Mouse (Mus musculus): ENCODE data around the gene Dgkg. TPM values are rescaled to one million over a fixed set of nuclear protein-coding genes. Genes with fewer than 3 reads are reported as not detected.

The Dgkg gene
- total and polyA plus RNA-seq, 2 experiments from 2014 or later, result 0.08 to 0.44 TPM

- TF ChIP-seq EP300 (IDR thresholded peaks at IDR 0.05; ENCODE audit: low read depth) (no peak), CTCF (IDR thresholded peaks at IDR 0.05; ENCODE audit: low read depth) (no peak)
- Histone ChIP-seq H3K4me2 (ENCODE audit: low read depth, low read length) (no peak overlapping the region), H3K27ac (ENCODE audit: low read depth) (peak overlapping the region; percentile 51; the same call in 1 of the 2 replicates), H3K9ac (replicated peaks; ENCODE audit: low read depth, low read length) (no peak overlapping the region), H3K9me3 (replicated peaks; ENCODE audit: control insufficient read depth, low read length) (no peaks in the 10 kb centered on the region), H3K27me3 (ENCODE audit: control insufficient read depth, insufficient read depth, low read length) (no peaks in the 10 kb centered on the region), H3K4me3 (ENCODE audit: low read depth, low read length) (no peak overlapping the region), H3K4me1 (ENCODE audit: control insufficient read depth, insufficient read depth) (peaks cover 21% of the 10 kb centered on the region), H3K36me3 (replicated peaks; ENCODE audit: control insufficient read depth, insufficient read depth, low read length) (no peaks in the 10 kb centered on the region)
- ATAC-seq (ENCODE audit: insufficient read depth, low read depth), result no peak
- 52% methylated on average over 5 of the region's 5 CpGs for WGBS
- no peak for DNase-seq (ENCODE audit: low spot score)
These were observed 153.0 kb downstream of the Dgkg start for GRCm38 (mm10) chr16:22504049-22504448.

GRCm38 (mm10) chr16:22503467-22503866 lies 153.6 kb downstream of the Dgkg start:
- no peak for TF ChIP-seq EP300 (IDR thresholded peaks at IDR 0.05; ENCODE audit: low read depth)
- no peak for TF ChIP-seq CTCF (IDR thresholded peaks at IDR 0.05; ENCODE audit: low read depth)
- Histone ChIP-seq H3K4me2 (ENCODE audit: low read depth, low read length) (no peak overlapping the region), H3K27me3 (ENCODE audit: control insufficient read depth, insufficient read depth, low read length) (no peaks in the 10 kb centered on the region), H3K27ac (ENCODE audit: low read depth) (no peak overlapping the region), H3K36me3 (replicated peaks; ENCODE audit: control insufficient read depth, insufficient read depth, low read length) (no peaks in the 10 kb centered on the region), H3K9me3 (replicated peaks; ENCODE audit: control insufficient read depth, low read length) (no peaks in the 10 kb centered on the region), H3K4me3 (ENCODE audit: low read depth, low read length) (no peak overlapping the region), H3K4me1 (ENCODE audit: control insufficient read depth, insufficient read depth) (peaks cover 23% of the 10 kb centered on the region), H3K9ac (replicated peaks; ENCODE audit: low read depth, low read length) (no peak overlapping the region)
- ATAC-seq (ENCODE audit: insufficient read depth, low read depth) (no peak), DNase-seq (ENCODE audit: low spot score) (no peak)
- WGBS, result 25% methylated on average over 4 of the region's 4 CpGs

- H3K27ac ChIP-seq (ENCODE audit: low read depth), result no peak overlapping the region
- no peak overlapping the region for H3K9ac ChIP-seq (replicated peaks; ENCODE audit: low read depth, low read length)
- WGBS, result 79% methylated on average over 6 of the region's 6 CpGs
- peaks cover 37% of the 10 kb centered on the region for H3K4me1 ChIP-seq (ENCODE audit: control insufficient read depth, insufficient read depth)
- H3K27me3 ChIP-seq (ENCODE audit: control insufficient read depth, insufficient read depth, low read length), result no peaks in the 10 kb centered on the region
- H3K4me3 ChIP-seq (ENCODE audit: low read depth, low read length), result no peak overlapping the region
- no peak overlapping the region for H3K4me2 ChIP-seq (ENCODE audit: low read depth, low read length)
- H3K9me3 ChIP-seq (replicated peaks; ENCODE audit: control insufficient read depth, low read length), result no peaks in the 10 kb centered on the region
- ATAC-seq (ENCODE audit: insufficient read depth, low read depth) (no peak), DNase-seq (ENCODE audit: low spot score) (no peak)
- TF ChIP-seq EP300 (IDR thresholded peaks at IDR 0.05; ENCODE audit: low read depth), result no peak
- TF ChIP-seq CTCF (IDR thresholded peaks at IDR 0.05; ENCODE audit: low read depth), result no peak
- H3K36me3 ChIP-seq (replicated peaks; ENCODE audit: control insufficient read depth, insufficient read depth, low read length), result no peaks in the 10 kb centered on the region
These were observed 155.2 kb downstream of the Dgkg start for GRCm38 (mm10) chr16:22501855-22502254.

DNA sequence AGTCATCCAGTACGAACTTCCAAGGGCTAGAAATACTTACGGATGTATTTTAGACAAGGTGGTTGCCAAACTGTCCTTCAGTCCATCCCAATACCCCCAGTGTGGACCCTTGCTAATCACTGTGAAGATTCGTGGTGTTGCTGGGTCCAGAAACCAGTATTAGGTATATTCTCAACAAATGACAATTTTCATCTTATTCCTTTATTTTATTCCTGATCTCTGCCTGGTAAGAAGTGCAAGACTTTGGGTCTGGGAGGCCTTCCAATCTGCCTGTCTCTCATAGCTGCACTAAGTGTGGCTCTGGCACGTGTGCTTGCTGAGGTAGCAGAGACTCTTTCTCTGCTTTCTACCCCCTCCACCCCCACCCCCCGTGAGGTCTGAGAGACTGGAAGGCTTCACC lies 156.5 kb downstream of the Dgkg start:
- H3K9ac ChIP-seq (replicated peaks; ENCODE audit: low read depth, low read length), result no peak overlapping the region
- TF ChIP-seq CTCF (IDR thresholded peaks at IDR 0.05; ENCODE audit: low read depth) (no peak), EP300 (IDR thresholded peaks at IDR 0.05; ENCODE audit: low read depth) (no peak)
- no peak for ATAC-seq (ENCODE audit: insufficient read depth, low read depth)
- no peak overlapping the region for H3K4me3 ChIP-seq (ENCODE audit: low read depth, low read length)
- no peaks in the 10 kb centered on the region for H3K9me3 ChIP-seq (replicated peaks; ENCODE audit: control insufficient read depth, low read length)
- H3K4me1 ChIP-seq (ENCODE audit: control insufficient read depth, insufficient read depth), result peaks cover 45% of the 10 kb centered on the region
- no peaks in the 10 kb centered on the region for H3K27me3 ChIP-seq (ENCODE audit: control insufficient read depth, insufficient read depth, low read length)
- WGBS, result 79% methylated on average over 5 of the region's 5 CpGs
- H3K27ac ChIP-seq (ENCODE audit: low read depth), result no peak overlapping the region
- H3K4me2 ChIP-seq (ENCODE audit: low read depth, low read length), result no peak overlapping the region
- no peak for DNase-seq (ENCODE audit: low spot score)
- no peaks in the 10 kb centered on the region for H3K36me3 ChIP-seq (replicated peaks; ENCODE audit: control insufficient read depth, insufficient read depth, low read length)

DNA sequence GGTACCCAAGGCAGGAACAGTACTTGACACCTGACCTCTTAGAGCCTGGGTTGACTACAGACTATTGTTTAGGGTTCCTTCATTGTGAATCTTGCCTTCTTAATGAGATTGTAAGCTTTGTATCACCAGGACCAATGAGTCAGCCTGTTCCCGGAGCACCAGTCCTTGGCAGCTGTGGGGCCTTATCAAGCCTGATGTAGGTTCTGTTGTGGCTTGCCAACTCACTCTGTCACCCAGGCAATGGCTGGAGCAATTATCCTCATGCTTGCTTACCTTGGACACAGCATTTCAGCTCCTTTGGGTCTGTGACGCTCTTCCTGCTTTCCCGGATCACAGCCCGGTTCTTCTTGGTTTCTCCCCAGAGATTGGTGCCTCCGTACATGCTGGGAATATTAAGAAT lies 157.1 kb downstream of the Dgkg start:
- Histone ChIP-seq H3K9me3 (replicated peaks; ENCODE audit: control insufficient read depth, low read length) (no peaks in the 10 kb centered on the region), H3K27ac (ENCODE audit: low read depth) (no peak overlapping the region), H3K27me3 (ENCODE audit: control insufficient read depth, insufficient read depth, low read length) (no peaks in the 10 kb centered on the region), H3K4me3 (ENCODE audit: low read depth, low read length) (no peak overlapping the region), H3K4me1 (ENCODE audit: control insufficient read depth, insufficient read depth) (peaks cover 48% of the 10 kb centered on the region), H3K4me2 (ENCODE audit: low read depth, low read length) (no peak overlapping the region), H3K9ac (replicated peaks; ENCODE audit: low read depth, low read length) (no peak overlapping the region), H3K36me3 (replicated peaks; ENCODE audit: control insufficient read depth, insufficient read depth, low read length) (no peaks in the 10 kb centered on the region)
- TF ChIP-seq EP300 (IDR thresholded peaks at IDR 0.05; ENCODE audit: low read depth) (no peak), CTCF (IDR thresholded peaks at IDR 0.05; ENCODE audit: low read depth) (no peak)
- ATAC-seq (ENCODE audit: insufficient read depth, low read depth), result no peak
- DNase-seq (ENCODE audit: low spot score), result peak; percentile 46
- WGBS, result 67% methylated on average over 5 of the region's 5 CpGs

DNA sequence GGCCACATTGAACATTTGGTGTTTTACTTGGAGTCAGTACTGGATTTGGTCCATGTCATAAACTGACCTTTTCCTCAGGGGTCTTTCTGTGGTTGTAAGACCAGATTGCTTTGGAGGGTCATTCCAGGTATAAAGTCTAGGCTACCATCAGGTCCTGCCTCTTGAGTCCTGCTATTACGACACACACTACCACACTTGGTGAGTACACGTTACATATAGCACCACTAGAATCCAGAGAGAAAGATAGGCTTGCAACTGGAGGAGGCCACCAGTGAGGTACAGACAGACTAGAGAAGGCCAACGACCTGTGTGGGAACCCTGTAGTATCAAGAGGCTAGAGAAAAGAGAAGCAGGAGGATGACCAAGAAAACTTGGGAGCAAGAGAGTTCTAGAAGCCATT lies 157.6 kb downstream of the Dgkg start:
- no peak overlapping the region for H3K27ac ChIP-seq (ENCODE audit: low read depth)
- ATAC-seq (ENCODE audit: insufficient read depth, low read depth), result no peak

More for the DNA sequence above, 157.6 kb downstream of the Dgkg start:
- H3K4me2 ChIP-seq (ENCODE audit: low read depth, low read length), result no peak overlapping the region
- no peak overlapping the region for H3K4me3 ChIP-seq (ENCODE audit: low read depth, low read length)
- WGBS, result 87% methylated on average over 3 of the region's 3 CpGs
- H3K4me1 ChIP-seq (ENCODE audit: control insufficient read depth, insufficient read depth), result peaks cover 48% of the 10 kb centered on the region
- TF ChIP-seq CTCF (IDR thresholded peaks at IDR 0.05; ENCODE audit: low read depth) (no peak), EP300 (IDR thresholded peaks at IDR 0.05; ENCODE audit: low read depth) (no peak)
- no peaks in the 10 kb centered on the region for H3K9me3 ChIP-seq (replicated peaks; ENCODE audit: control insufficient read depth, low read length)
- no peaks in the 10 kb centered on the region for H3K36me3 ChIP-seq (replicated peaks; ENCODE audit: control insufficient read depth, insufficient read depth, low read length)
- no peak for DNase-seq (ENCODE audit: low spot score)
- H3K9ac ChIP-seq (replicated peaks; ENCODE audit: low read depth, low read length), result no peak overlapping the region
- no peaks in the 10 kb centered on the region for H3K27me3 ChIP-seq (ENCODE audit: control insufficient read depth, insufficient read depth, low read length)

Data from heart, postnatal 0 days (tissue).